Mouse (Mus musculus): ENCODE data around the gene Zscan10. TPM values are rescaled to one million over a fixed set of nuclear protein-coding genes. Genes with fewer than 3 reads are reported as not detected.

Zscan10 gene
- polyA plus RNA-seq (2014; fragmentation: Nextera tagmentation; extraction: Ambion mirVana), result not detected in 2 replicates

DNA sequence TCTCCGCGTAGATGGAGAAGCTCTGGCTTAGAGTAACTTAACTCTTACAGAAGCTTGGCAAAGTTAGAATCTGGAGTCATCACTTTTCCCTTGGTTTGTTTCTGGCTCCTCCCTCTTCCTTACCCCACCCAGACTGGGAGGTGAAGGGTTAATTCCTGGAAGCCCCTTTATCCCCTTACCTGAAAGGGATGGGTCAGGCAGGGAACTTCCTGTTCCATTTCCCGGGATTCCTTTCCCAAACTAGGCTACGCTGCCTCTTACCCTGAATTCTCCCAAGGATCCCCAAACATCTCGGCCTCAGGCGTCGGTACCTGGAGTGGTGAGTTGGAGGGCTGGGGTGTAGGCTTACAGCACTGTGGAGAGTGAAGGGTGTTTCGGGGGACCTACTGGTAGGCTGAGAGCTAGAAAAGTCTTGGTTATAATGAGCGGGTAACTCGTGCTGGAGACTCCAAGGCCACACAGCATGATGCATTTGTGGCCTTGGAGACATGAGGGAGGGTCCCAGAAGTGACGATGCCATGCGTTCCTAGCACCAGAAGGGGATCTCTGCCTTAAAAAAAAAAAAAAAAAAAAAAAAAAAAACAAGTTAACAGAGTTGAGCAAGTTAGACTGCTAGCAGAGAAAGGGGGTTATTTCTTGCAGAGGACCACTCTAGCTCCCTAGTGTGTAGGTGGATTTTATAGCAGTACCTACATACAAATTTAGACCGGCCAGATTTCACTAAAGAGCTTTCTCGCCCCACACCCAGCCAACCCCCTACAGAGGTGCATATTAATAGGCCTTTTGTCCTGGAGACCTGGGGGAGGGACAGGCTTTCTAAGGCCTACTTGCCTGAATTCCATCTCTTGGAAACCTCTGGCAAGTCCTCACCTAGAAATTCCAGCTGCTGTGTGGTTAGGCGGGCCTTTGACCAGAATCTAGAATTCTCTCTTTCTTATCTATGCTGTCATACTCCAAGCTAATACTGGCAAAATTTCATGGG lies at the start of gene Zscan10:
Gene Zscan10 (plus strand): TSS at position 216 of the 982 bp plus-strand sequence.
- Histone ChIP-seq H3K4me3 (ENCODE audit: low read depth, low read length) (no peak within 1 kb of the TSS), H3K27ac (ENCODE audit: low read depth, low read length) (peak within 1 kb of the TSS; percentile 90), H3K9ac (ENCODE audit: low read depth, low read length) (peak within 1 kb of the TSS; percentile 78; the same call in 1 of the 2 replicates), H3K27me3 (ENCODE audit: control insufficient read depth, insufficient read depth, low read length) (no peaks in the 10 kb centered on the region), H3K9me3 (replicated peaks; ENCODE audit: control insufficient read depth, low read length) (no peaks in the 10 kb centered on the region), H3K4me1 (ENCODE audit: control insufficient read depth, insufficient read depth, low read length) (peaks cover 6% of the 10 kb centered on the region; the same call in 1 of the 2 replicates), H3K36me3 (ENCODE audit: control insufficient read depth, insufficient read depth, low read length) (no peaks in the 10 kb centered on the region), H3K4me2 (peak within 1 kb of the TSS; percentile 90)
- ATAC-seq (replicated peaks; ENCODE audit: insufficient number of reproducible peaks, low FRiP score, low TSS enrichment), result no peak
- 37% methylated on average over 15 of the region's 15 CpGs for WGBS (ENCODE audit: insufficient replicate concordance)

DNA sequence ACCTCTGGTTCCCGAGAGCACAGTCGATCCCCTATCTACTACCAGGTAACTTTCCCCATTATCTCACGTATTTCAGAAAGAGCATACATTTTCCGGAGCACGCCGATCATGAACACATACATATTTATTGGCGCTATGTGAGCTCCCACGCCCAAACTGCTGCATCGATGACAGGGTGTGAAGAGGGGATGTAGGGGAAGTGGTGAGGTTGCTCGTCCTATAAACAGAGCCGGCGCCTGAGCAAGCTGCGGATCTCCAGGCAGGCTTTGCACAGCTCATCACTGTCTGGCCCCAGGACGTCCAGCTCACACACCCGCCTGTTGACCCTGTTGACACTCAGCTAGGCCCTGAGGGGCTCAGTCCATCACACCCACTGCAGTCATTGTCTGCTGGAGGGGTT lies 49.8 kb upstream of the Zscan10 start:
- no peak for ATAC-seq (replicated peaks; ENCODE audit: insufficient number of reproducible peaks, low FRiP score, low TSS enrichment)
- Histone ChIP-seq H3K9ac (ENCODE audit: low read depth, low read length) (peak overlapping the region; percentile 77), H3K4me1 (ENCODE audit: control insufficient read depth, insufficient read depth, low read length) (no peaks in the 10 kb centered on the region; the same call in 1 of the 2 replicates), H3K4me3 (ENCODE audit: low read depth, low read length) (peak overlapping the region; percentile 71), H3K4me2 (peak overlapping the region; percentile 73), H3K27me3 (ENCODE audit: control insufficient read depth, insufficient read depth, low read length) (no peaks in the 10 kb centered on the region), H3K36me3 (ENCODE audit: control insufficient read depth, insufficient read depth, low read length) (0 out of 2 replicates have a peak, but pooled peaks cover 5% of the 10 kb centered on the region), H3K9me3 (replicated peaks; ENCODE audit: control insufficient read depth, low read length) (no peaks in the 10 kb centered on the region), H3K27ac (ENCODE audit: low read depth, low read length) (peak overlapping the region; percentile 55)
- WGBS (ENCODE audit: insufficient replicate concordance), result under 1% methylated on average over 15 of the region's 15 CpGs

DNA sequence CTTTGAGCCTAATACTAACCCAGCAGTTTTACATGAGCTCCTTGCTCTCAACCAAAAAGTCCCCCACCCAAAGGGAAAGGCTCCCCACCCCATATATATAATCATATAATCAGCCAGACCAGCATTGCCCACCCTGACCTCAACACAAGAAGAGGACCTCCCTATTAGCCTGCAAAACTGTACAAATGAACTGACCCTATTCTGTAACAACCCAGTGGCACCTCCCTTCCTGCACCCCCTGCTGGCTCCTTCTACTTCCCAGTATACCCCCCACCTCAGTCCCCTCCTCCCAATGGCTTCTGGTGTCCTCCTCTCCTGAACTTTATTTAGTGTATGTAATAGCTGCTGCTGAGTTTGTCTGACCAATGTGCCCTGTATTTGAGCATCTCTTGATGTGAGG lies 49.2 kb upstream of the Zscan10 start:
- H3K4me3 ChIP-seq (ENCODE audit: low read depth, low read length), result peak overlapping the region; percentile 71
- peak overlapping the region; percentile 77 for H3K9ac ChIP-seq (ENCODE audit: low read depth, low read length)
- peak overlapping the region; percentile 73 for H3K4me2 ChIP-seq
- no peak overlapping the region for H3K27ac ChIP-seq (ENCODE audit: low read depth, low read length)
- ATAC-seq (replicated peaks; ENCODE audit: insufficient number of reproducible peaks, low FRiP score, low TSS enrichment), result no peak
- no peaks in the 10 kb centered on the region for H3K27me3 ChIP-seq (ENCODE audit: control insufficient read depth, insufficient read depth, low read length)
- H3K4me1 ChIP-seq (ENCODE audit: control insufficient read depth, insufficient read depth, low read length), result no peaks in the 10 kb centered on the region; the same call in 1 of the 2 replicates
- H3K9me3 ChIP-seq (replicated peaks; ENCODE audit: control insufficient read depth, low read length), result no peaks in the 10 kb centered on the region
- peaks cover 5% of the 10 kb centered on the region; the same call in 1 of the 2 replicates for H3K36me3 ChIP-seq (ENCODE audit: control insufficient read depth, insufficient read depth, low read length)

DNA sequence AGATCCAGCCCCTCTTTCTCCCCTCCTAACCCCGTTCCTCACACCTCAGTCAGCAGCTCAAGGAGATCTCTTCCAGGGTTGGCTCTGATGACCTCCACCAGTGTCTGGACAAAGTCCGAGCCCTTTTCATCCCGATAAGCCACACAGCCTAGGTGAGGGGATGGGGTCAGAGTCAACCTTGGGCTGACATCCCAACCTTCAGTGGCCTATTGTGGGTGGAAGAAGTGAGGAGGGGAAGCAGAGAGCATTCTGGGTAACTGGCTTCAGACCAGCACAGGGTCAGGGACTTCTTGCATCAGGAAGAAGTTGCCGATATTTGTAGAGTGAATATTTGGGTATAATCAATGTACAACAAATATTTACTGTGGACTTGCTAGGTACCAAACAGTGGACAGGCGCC lies 48.7 kb upstream of the Zscan10 start:
- no peak for ATAC-seq (replicated peaks; ENCODE audit: insufficient number of reproducible peaks, low FRiP score, low TSS enrichment)
- H3K9ac ChIP-seq (ENCODE audit: low read depth, low read length), result no peak overlapping the region
- no peaks in the 10 kb centered on the region for H3K27me3 ChIP-seq (ENCODE audit: control insufficient read depth, insufficient read depth, low read length)
- H3K27ac ChIP-seq (ENCODE audit: low read depth, low read length), result no peak overlapping the region
- 51% methylated on average over 5 of the region's 5 CpGs for WGBS (ENCODE audit: insufficient replicate concordance)
- H3K9me3 ChIP-seq (replicated peaks; ENCODE audit: control insufficient read depth, low read length), result no peaks in the 10 kb centered on the region
- H3K36me3 ChIP-seq (ENCODE audit: control insufficient read depth, insufficient read depth, low read length), result peaks cover 8% of the 10 kb centered on the region
- H3K4me1 ChIP-seq (ENCODE audit: control insufficient read depth, insufficient read depth, low read length), result no peaks in the 10 kb centered on the region; the same call in 1 of the 2 replicates
- no peak overlapping the region for H3K4me3 ChIP-seq (ENCODE audit: low read depth, low read length)
- no peak overlapping the region for H3K4me2 ChIP-seq

DNA sequence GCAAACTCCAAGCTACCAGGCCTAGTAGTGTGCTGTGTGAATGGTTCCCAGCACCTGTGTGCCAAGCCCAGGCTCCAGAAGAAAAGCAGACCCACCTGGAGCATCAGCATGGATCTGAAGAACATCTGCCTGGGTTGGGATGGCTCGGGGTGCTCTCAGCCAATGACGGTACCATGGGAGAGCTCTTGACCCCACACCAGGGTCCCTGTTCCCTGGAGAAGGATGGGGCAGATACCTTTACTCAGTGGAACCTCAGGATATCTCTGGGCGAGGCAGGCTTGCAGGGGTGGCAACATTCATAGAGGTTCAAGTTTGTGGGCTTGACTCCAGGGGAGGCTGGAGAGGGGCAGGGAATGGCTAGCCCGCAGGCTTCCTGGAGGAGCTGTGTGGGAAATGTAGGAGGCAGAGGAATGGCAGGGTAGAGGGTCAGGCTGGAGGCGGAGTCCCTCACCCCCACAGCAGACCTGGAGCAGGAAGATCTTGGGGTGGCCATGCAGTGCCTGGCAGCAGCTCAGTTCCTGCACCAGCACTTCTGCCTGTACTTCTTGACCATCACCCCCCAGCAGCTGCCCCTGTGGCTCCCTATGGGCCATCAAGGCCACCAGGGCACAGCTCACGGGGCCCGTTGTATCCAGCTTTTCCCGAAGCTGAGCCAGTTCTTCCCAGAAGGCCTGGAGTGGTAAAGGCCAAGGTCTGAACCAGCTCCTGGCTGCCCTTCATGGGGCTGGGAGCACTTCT lies 47.6 kb upstream of the Zscan10 start:
- Histone ChIP-seq H3K27me3 (ENCODE audit: control insufficient read depth, insufficient read depth, low read length) (no peaks in the 10 kb centered on the region), H3K4me1 (ENCODE audit: control insufficient read depth, insufficient read depth, low read length) (no peaks in the 10 kb centered on the region; the same call in 1 of the 2 replicates), H3K9ac (ENCODE audit: low read depth, low read length) (no peak overlapping the region), H3K27ac (ENCODE audit: low read depth, low read length) (no peak overlapping the region), H3K9me3 (replicated peaks; ENCODE audit: control insufficient read depth, low read length) (no peaks in the 10 kb centered on the region), H3K4me3 (ENCODE audit: low read depth, low read length) (no peak overlapping the region), H3K36me3 (ENCODE audit: control insufficient read depth, insufficient read depth, low read length) (peaks cover 19% of the 10 kb centered on the region), H3K4me2 (no peak overlapping the region)
- 79% methylated on average over 8 of the region's 8 CpGs for WGBS (ENCODE audit: insufficient replicate concordance)
- no peak for ATAC-seq (replicated peaks; ENCODE audit: insufficient number of reproducible peaks, low FRiP score, low TSS enrichment)

DNA sequence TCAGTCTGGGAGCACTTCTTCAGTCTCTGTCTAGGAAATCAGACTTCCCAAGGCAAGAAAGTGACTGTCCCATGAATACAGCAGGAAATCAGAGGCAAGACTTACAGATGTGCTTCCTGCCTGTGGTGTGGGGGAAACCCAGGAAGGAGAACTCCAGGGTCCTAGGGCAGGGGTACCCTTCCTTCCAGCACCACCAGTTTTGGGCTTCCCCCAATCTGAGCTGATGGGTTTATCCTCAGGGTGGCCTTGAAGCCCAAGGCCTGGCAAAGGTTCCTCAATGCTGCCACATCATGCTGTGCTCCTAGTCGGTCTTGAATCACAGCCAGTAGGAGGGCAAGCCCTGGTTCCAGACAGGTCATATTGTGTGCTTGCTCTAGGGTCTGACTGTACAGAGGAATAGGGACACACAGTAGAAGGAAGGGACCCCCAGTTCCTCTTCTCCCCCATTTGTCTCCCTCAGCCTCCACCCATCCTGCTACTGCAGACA lies 47.0 kb upstream of the Zscan10 start:
- no peak overlapping the region for H3K27ac ChIP-seq (ENCODE audit: low read depth, low read length)
- H3K4me2 ChIP-seq, result no peak overlapping the region
- peaks cover 22% of the 10 kb centered on the region for H3K36me3 ChIP-seq (ENCODE audit: control insufficient read depth, insufficient read depth, low read length)
- H3K4me3 ChIP-seq (ENCODE audit: low read depth, low read length), result no peak overlapping the region
- no peak for ATAC-seq (replicated peaks; ENCODE audit: insufficient number of reproducible peaks, low FRiP score, low TSS enrichment)
- no peaks in the 10 kb centered on the region; the same call in 1 of the 2 replicates for H3K4me1 ChIP-seq (ENCODE audit: control insufficient read depth, insufficient read depth, low read length)
- no peaks in the 10 kb centered on the region for H3K27me3 ChIP-seq (ENCODE audit: control insufficient read depth, insufficient read depth, low read length)
- no peak overlapping the region for H3K9ac ChIP-seq (ENCODE audit: low read depth, low read length)
- no peaks in the 10 kb centered on the region for H3K9me3 ChIP-seq (replicated peaks; ENCODE audit: control insufficient read depth, low read length)
- WGBS (ENCODE audit: insufficient replicate concordance), result 62% methylated on average over 1 of the region's 1 CpGs

DNA sequence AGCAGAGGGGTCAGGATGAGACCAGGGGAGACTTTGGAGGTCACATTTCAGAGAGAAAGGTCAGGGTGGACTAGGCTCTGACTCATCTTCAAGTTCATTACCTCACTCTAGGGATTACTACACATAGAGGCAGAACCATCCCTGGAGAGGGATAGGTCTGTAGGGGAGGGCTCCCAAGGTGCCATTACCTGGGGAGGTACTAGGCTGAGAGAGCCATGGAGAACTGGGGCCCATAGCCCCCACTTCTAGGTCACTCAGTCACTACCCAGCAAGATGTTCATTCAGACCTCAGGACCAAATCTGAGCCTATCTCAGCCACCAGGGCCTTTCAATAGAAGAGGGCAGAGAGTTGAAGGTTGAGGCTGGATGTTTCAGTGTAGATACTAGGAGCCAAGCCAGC lies 46.3 kb upstream of the Zscan10 start:
- H3K27ac ChIP-seq (ENCODE audit: low read depth, low read length), result no peak overlapping the region
- H3K4me2 ChIP-seq, result no peak overlapping the region
- H3K27me3 ChIP-seq (ENCODE audit: control insufficient read depth, insufficient read depth, low read length), result no peaks in the 10 kb centered on the region
- no peak overlapping the region for H3K9ac ChIP-seq (ENCODE audit: low read depth, low read length)
- no peak for ATAC-seq (replicated peaks; ENCODE audit: insufficient number of reproducible peaks, low FRiP score, low TSS enrichment)
- H3K4me3 ChIP-seq (ENCODE audit: low read depth, low read length), result no peak overlapping the region
- H3K9me3 ChIP-seq (replicated peaks; ENCODE audit: control insufficient read depth, low read length), result no peaks in the 10 kb centered on the region
- no peaks in the 10 kb centered on the region; the same call in 1 of the 2 replicates for H3K4me1 ChIP-seq (ENCODE audit: control insufficient read depth, insufficient read depth, low read length)
- H3K36me3 ChIP-seq (ENCODE audit: control insufficient read depth, insufficient read depth, low read length), result peaks cover 25% of the 10 kb centered on the region

DNA sequence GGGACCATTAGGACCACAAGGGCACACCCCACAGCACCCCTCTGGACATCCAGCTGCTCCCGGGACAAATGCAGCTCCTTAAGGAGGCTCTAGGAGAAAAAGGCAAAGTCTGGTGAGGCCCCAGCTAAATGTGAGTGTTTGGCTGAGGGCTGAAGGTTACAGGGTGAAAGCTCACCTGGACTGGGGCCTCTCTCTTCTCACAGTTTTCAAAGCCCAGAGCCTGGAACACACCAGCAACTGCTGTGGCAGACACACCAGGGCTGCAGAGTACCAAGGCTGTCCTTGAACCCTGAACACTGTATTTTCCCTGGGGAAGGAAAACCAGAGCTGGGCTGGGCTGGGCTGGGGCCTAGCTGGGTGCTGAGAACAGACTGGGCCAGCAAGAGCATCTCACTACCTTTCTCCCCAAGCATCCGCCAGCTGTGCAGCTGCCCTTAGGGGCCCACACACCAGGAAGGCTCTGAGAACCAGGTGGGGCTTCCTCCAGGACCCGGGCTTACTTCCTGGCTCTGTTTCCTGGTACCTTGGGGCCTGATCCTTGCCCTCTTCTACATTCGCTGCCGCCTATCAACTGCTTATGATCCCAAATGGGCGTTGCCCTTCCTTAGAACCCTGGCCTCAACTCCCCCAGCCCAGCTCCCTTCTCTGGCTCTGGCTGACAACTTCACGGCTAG lies 45.3 kb upstream of the Zscan10 start:
- Histone ChIP-seq H3K4me2 (no peak overlapping the region), H3K36me3 (ENCODE audit: control insufficient read depth, insufficient read depth, low read length) (peaks cover 27% of the 10 kb centered on the region), H3K4me1 (ENCODE audit: control insufficient read depth, insufficient read depth, low read length) (no peaks in the 10 kb centered on the region; the same call in 1 of the 2 replicates), H3K4me3 (ENCODE audit: low read depth, low read length) (no peak overlapping the region), H3K9ac (ENCODE audit: low read depth, low read length) (no peak overlapping the region), H3K27me3 (ENCODE audit: control insufficient read depth, insufficient read depth, low read length) (no peaks in the 10 kb centered on the region), H3K9me3 (replicated peaks; ENCODE audit: control insufficient read depth, low read length) (no peaks in the 10 kb centered on the region), H3K27ac (ENCODE audit: low read depth, low read length) (no peak overlapping the region)
- 73% methylated on average over 7 of the region's 7 CpGs for WGBS (ENCODE audit: insufficient replicate concordance)
- ATAC-seq (replicated peaks; ENCODE audit: insufficient number of reproducible peaks, low FRiP score, low TSS enrichment), result no peak
